Mouse (Mus musculus) CD4-positive naive resting alpha-beta T cell, adult 76 days (primary cell): Measurements from ENCODE around the gene Gjb2. TPM values are rescaled to one million over a fixed set of nuclear protein-coding genes. Genes with fewer than 3 reads are reported as not detected.

Experiments used
- total RNA-seq: library from RNA; stranded (reverse); gene quantifications from one replicate; pipeline ENCODE4 v1.2.4, GENCODE M21; 2023

Gene Gjb2
- 0.76 TPM for total RNA-seq

GRCm38 (mm10) chr14:57104106-57105023, at the start of gene Gjb2:
Gene Gjb2 (minus strand): TSS chr14:57104702.

GRCm38 (mm10) chr14:57133161-57133661, 28.7 kb upstream of the Gjb2 start, which contains the start of gene Gjb6:
Gene Gjb6 (minus strand): TSS chr14:57133611.

GRCm38 (mm10) chr14:57115823-57116544, 11.5 kb upstream of the Gjb2 start, which contains the start of gene Gm4491:
Gene Gm4491 (minus strand): TSS chr14:57115883.

GRCm38 (mm10) chr14:57057563-57058321, 46.8 kb downstream of the Gjb2 start, which contains the start of gene Gja3:
Gene Gja3 (minus strand): TSS chr14:57058100.

Other genes starting within 250 kb of the Gjb2 start
- 99.9 TPM for gene Zmym2, start 218.0 kb downstream of the Gjb2 start, total RNA-seq
- not detected for gene Gja3, start 46.6 kb downstream of the Gjb2 start, total RNA-seq
- not detected for gene Gm4491, start 11.2 kb upstream of the Gjb2 start, total RNA-seq
- gene Gjb6, start 28.9 kb upstream of the Gjb2 start, total RNA-seq, result not detected